Mouse (Mus musculus) olfactory bulb, adult 2 months (tissue): Measurements from ENCODE around the gene Bbx. TPM values are rescaled to one million over a fixed set of nuclear protein-coding genes. Genes with fewer than 3 reads are reported as not detected.

Source experiments
- H3K27ac ChIP-seq: fragments of 200-500 bp; 2 replicates; pipeline ENCODE4 v1.5.1; 2012; ENCODE audit warnings: low read depth, low read length; ENCODE audit not compliant: insufficient read depth
- H3K4me1 ChIP-seq: fragments of 200-500 bp; 2 replicates; pipeline ENCODE4 v1.6.1; 2012; ENCODE audit warnings: low read length; ENCODE audit not compliant: control insufficient read depth, insufficient read depth
- H3K4me3 ChIP-seq: fragments of 200-500 bp; 2 replicates; pipeline ENCODE4 v1.5.1; 2012; ENCODE audit warnings: mild to moderate bottlenecking, low read depth, low read length, moderate library complexity; ENCODE audit not compliant: insufficient read depth
- CTCF ChIP-seq: fragments of 200-500 bp; IDR thresholded peaks from 2 replicates; pipeline ENCODE4 v1.5.1; 2012; ENCODE audit warnings: low read depth, mild to moderate bottlenecking, low read length, moderate library complexity; ENCODE audit not compliant: insufficient read depth
- POLR2A ChIP-seq: fragments of 200-500 bp; IDR thresholded peaks from 2 replicates; pipeline ENCODE4 v1.6.1; 2012; ENCODE audit warnings: mild to moderate bottlenecking, low read depth, low read length, moderate library complexity; ENCODE audit not compliant: insufficient read depth
- WGBS: fragments of 180-500 bp; shearing (Covaris S2); methylation state at CpG from one replicate; pipeline ENCODE4 v1.1.7; 2018; 5-methylcytosine and 5-hydroxymethylcytosine counted together
- polyA plus RNA-seq: library from polyadenylated mRNA; stranded (reverse); fragments of >200 nt; gene quantifications from 2 replicates; pipeline ENCODE4 v1.2.4, GENCODE M21; 2012; ENCODE audit warnings: low replicate concordance; ENCODE audit not compliant: missing spikeins, insufficient read depth, insufficient read length

Bbx gene
- polyA plus RNA-seq, 1 experiment = not detected

DNA sequence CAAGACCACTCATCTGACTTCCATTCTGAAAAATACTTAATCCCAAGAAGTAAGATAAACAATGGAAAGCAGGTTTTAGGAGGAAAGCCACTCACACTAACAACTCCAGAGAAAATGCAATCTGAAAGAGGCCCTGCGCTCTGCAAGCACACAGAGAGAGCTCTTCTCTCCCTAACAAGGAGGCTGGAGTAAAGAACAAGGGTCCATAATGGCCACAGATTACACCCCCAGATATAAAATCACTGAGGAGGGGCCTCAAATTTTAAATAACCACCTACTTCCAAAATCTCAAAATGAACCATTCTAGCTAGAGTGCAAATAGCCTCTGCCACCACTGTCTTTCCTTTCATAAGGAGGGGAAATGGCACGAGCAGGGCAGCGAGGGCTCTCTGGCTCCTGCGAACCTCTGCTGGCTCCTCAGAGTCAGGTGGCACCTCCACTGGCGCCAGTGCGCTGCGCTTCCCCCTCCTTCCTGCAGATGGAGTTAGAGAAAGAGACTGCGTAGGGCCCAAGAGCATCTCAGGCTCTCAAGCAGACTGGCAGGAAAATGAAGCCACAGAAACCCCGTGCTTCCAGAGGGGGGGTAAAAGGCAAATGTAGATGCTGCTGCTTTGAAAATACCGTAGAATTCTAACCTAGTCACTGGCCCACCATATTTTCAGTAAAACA is 51.4 kb downstream of the Bbx start:
- 44% methylated on average over 10 of the region's 10 CpGs for WGBS
- peaks cover 3% of the 10 kb centered on the region for H3K4me1 ChIP-seq
- no peak overlapping the region for H3K27ac ChIP-seq
- peak overlapping the region; percentile 29 for H3K4me3 ChIP-seq
- TF ChIP-seq CTCF (peak; percentile 58), POLR2A (no peak)

GRCm38 (mm10) chr16:50380232-50380631 is 52.0 kb downstream of the Bbx start:
- Histone ChIP-seq H3K4me1 (peaks cover 3% of the 10 kb centered on the region), H3K4me3 (no peak overlapping the region), H3K27ac (no peak overlapping the region)
- TF ChIP-seq CTCF (no peak), POLR2A (no peak)
- 83% methylated on average over 7 of the region's 7 CpGs for WGBS

DNA sequence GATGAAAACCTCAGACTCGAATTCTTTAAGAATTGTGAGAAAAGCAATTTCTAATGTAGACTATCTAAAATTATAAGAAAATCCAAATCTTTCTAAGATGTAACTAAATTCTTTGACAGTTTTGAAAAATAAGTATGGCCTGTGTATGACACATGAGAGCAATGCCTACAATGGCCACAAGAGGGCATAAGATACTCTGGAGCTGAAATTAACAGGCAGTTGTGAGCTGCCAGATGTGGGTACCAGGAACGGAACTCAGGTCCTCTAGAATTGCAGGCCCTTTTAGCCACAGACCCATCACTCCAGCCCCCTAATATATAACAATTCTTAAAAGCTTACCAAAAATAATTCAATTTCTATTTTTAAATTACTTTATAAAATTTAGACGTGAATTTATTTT is 57.6 kb downstream of the Bbx start:
- no peak overlapping the region for H3K27ac ChIP-seq
- 90% methylated on average over 3 of the region's 3 CpGs for WGBS
- no peaks in the 10 kb centered on the region for H3K4me1 ChIP-seq
- TF ChIP-seq CTCF = no peak
- TF ChIP-seq POLR2A = no peak
- H3K4me3 ChIP-seq = no peak overlapping the region

DNA sequence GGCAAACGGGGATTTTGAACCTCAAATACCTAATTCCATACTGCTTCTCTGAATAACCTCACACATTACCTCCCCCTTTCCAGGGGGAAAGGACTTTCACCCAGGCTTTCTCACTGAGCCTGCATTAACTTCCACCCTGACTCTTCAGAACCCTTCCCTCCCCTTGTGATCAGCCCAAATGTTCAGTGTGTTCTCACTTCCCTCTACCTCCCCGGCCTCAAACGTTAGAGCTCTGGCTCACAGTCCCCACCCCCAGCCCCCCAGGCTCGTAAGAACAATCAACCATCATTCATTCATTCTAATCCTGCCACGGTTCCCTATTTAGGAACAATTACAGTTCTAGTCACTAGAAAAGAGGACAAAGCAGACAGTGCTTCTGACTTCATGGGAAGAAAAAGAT is 58.5 kb downstream of the Bbx start:
- Histone ChIP-seq H3K27ac (no peak overlapping the region), H3K4me1 (no peaks in the 10 kb centered on the region), H3K4me3 (no peak overlapping the region)
- TF ChIP-seq POLR2A = no peak
- no peak for TF ChIP-seq CTCF
- WGBS = 37% methylated on average over 5 of the region's 5 CpGs

DNA sequence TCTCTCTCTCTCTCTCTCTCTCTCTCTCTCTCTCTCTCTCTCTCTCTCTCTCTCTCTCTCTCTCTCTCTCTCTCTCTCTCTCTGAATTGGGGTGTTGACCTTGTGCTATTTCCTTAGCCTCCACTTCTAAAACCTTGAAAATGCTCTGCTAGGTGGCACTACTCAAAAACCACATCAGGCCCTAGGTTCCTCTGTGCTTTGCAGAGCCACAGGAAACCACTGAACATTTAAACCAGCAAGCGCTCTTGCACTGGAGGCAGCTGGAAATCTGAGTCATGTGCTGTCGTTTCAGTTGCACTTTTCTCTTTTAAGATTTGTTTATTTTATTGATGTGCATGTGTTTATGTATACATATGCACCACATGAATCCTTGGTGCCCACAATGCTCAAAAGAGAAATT is 59.6 kb downstream of the Bbx start:
- H3K27ac ChIP-seq = no peak overlapping the region
- WGBS = 65% methylated on average over 2 of the region's 2 CpGs
- TF ChIP-seq POLR2A (no peak), CTCF (no peak)

GRCm38 (mm10) chr16:50371460-50371859 is 60.7 kb downstream of the Bbx start:
- no peaks in the 10 kb centered on the region for H3K4me1 ChIP-seq
- 83% methylated on average over 3 of the region's 3 CpGs for WGBS
- H3K4me3 ChIP-seq = no peak overlapping the region
- H3K27ac ChIP-seq = no peak overlapping the region
- no peak for TF ChIP-seq POLR2A
- TF ChIP-seq CTCF = no peak

More for the DNA sequence above, 59.6 kb downstream of the Bbx start:
- Histone ChIP-seq H3K4me1 (no peaks in the 10 kb centered on the region), H3K4me3 (no peak overlapping the region)

DNA sequence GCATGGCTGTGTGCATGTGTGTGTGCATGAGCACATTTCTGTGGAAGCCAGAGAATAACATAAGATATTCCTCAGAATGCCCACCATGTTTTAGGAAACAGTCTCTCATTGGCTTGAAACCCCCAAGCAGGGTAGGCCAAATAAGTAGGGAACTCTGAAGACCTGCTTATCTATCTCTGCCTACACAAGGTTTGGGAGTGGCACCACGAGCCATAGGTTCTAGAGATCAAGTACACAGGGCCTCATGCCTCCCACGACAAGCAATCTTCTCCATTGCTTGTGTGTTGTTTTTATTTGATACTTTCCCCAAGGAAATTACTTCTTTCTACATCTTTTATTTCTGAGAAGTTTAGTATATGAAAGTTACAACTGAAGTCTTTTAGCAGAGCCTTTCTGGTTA is 61.8 kb downstream of the Bbx start:
- 97% methylated on average over 2 of the region's 2 CpGs for WGBS
- Histone ChIP-seq H3K27ac (no peak overlapping the region), H3K4me3 (no peak overlapping the region), H3K4me1 (no peaks in the 10 kb centered on the region)
- TF ChIP-seq CTCF (no peak), POLR2A (no peak)

DNA sequence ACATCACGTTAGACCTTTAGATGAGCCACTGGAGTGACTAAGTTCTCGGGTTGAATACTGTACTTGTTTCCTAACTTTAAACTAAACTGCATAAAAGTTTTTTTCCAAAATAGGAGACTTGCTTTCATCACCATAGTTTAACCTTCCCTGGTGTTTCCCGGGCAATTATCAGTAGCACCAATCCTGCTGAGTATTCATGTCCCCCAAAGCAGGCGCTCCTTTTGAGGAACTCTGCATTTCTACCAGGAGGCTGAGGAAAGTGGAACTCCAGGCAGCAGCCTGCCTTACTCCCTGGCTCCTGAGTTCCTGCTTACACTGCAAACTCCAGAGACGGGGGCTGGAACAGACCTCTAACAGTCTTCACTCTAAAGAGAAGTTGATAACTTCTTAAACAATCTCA is 65.6 kb downstream of the Bbx start:
- WGBS = 71% methylated on average over 5 of the region's 5 CpGs
- Histone ChIP-seq H3K4me1 (0 out of 2 replicates have a peak, but pooled peaks cover 2% of the 10 kb centered on the region), H3K4me3 (no peak overlapping the region), H3K27ac (no peak overlapping the region)
- no peak for TF ChIP-seq POLR2A
- no peak for TF ChIP-seq CTCF

DNA sequence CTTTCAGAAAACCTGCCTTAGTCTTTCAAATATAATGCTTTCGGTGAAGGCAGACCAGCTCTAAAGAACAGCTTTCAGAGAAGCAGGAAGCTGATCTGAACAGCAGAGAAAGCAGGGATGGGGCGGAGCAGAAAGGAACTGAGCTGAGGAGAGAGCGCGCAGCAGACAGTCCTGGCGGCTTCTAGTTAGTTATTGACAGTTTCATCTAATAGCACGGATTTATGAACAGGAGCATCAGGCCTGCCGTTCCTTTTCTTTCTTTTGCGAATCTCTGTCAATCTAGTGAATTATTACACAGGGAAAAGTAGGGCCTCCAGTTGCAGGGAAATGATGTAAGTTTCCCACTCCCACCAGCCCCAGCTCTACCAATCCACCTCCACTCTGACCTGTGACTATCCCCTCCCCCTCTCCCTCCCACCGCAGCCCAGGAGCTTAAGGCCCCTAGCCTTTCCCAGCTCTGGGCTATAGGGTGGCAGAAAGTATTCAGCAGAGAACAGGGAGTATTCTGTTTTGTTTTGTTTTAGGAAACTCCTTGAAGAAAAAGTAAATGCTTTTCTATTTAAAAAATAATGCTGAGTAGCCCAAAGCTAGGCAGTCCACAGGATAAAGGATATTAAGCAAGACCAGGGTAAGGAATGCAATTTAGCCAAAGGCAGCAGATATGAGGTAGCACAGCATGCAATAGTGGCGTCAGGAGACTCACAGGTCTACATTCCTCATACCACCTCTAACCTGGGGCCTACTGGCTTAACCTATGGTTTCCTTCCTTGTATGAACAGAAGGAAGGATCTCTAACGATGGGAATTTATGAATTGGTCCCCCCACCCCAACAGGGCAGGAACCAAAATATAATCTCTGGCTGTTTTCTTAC is 67.8 kb downstream of the Bbx start:
- H3K4me1 ChIP-seq = 0 out of 2 replicates have a peak, but pooled peaks cover 2% of the 10 kb centered on the region
- peak overlapping the region; percentile 40 for H3K4me3 ChIP-seq
- WGBS = 14% methylated on average over 11 of the region's 11 CpGs
- TF ChIP-seq CTCF (no peak), POLR2A (no peak)
- H3K27ac ChIP-seq = peak overlapping the region; percentile 75
